Mouse (Mus musculus) heart, adult 2 months (tissue): ENCODE data around the gene Fgfr2.

Experiments used
- CTCF ChIP-seq: fragments of 200-600 bp; IDR thresholded peaks from 2 replicates; pipeline ENCODE4 v1.8.1; 2022; ENCODE audit warnings: antibody characterized with exemption, mild to moderate bottlenecking, moderate library complexity
- POLR2A ChIP-seq: fragments of 200-500 bp; IDR thresholded peaks from 2 replicates; pipeline ENCODE4 v1.6.1; 2011; ENCODE audit warnings: mild to moderate bottlenecking, low read depth, low read length, control low read depth; ENCODE audit not compliant: insufficient read depth

- TF ChIP-seq CTCF (no peak), POLR2A (no peak)
Observed at GRCm38 (mm10) chr7:132722401-132723370, 400.5 kb downstream of the Fgfr2 start.
